ENCODE assay signal across 8 mouse cellular contexts in the genomic region with DNA sequence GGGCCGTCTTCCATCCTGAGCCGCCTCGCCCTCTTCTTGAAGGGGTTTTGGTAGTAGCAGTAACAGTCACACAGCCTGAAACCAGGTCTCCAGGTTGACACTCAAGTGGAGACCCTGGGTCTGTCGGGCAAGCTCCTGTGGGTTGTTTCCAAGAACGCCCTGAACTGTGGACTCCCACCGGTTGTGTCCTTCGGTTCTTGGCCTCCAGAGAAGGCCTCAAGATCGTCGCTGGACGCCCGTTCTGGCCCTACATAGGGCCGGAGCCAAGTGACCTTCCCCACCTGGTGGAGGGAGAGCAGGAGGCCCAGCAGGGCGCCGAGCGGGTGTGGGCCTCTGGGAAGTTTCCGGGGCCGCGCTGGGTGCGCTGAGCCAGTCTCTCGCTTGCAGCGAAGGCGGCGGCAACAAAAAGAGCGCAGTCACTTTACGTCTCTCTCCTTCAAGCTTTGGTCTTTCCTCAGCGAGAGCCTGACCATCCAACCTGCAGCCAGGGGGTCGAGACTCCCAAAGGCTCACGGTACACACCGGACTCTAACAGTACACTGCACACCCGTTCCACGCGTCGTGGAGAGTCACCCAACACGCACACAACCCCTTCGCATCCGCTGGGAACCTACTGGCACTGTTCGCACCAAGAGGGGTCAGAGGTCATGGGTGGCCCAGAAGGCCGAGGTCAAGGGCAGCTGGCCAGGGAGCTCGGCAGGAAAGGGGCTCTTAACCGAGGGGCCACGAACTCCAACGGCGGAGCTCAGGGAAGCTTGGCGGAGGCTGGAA. TPM values are rescaled to one million over a fixed set of nuclear protein-coding genes. Genes with fewer than 3 reads are reported as not detected.
DNase-seq lines count a peak whose midpoint lies in the region; ATAC-seq and TF ChIP-seq lines count a peak whose summit lies in the region.

No protein-coding gene starts in this region.

- peak overlapping the region; percentile 35 for H3K4me3 ChIP-seq in megakaryocyte, embryonic 14.5 days (replicated peaks)
- H3K4me3 ChIP-seq in heart, embryonic 13.5 days, result peak overlapping the region; percentile 84
- peak overlapping the region; percentile 86 for H3K4me3 ChIP-seq in limb, embryonic 13.5 days
- peak overlapping the region; percentile 41 for H3K4me3 ChIP-seq in olfactory bulb, adult 2 months (ENCODE audit: insufficient read depth, low read depth, low read length)

- WGBS in heart, embryonic 13.5 days, result 13% methylated on average over 44 of the region's 44 CpGs
- 4% methylated on average over 44 of the region's 44 CpGs for WGBS in limb, embryonic 13.5 days
- WGBS in olfactory bulb, adult 2 months, result 19% methylated on average over 44 of the region's 44 CpGs

- H3K9ac ChIP-seq in heart, embryonic 13.5 days, result peak overlapping the region; percentile 99
- H3K9ac ChIP-seq in limb, embryonic 13.5 days, result peak overlapping the region; percentile 100

- DNase-seq in gastrocnemius, postnatal 25 days, result no peak
- DNase-seq in layer of hippocampus, postnatal 36 days, result no peak

- peak overlapping the region; percentile 88 for H3K4me2 ChIP-seq in heart, embryonic 13.5 days
- peak overlapping the region; percentile 91 for H3K4me2 ChIP-seq in limb, embryonic 13.5 days (replicated peaks)

- H3K27me3 ChIP-seq in megakaryocyte, embryonic 14.5 days (replicated peaks), result peaks cover 89% of the 10 kb centered on the region
- H3K27me3 ChIP-seq in heart, embryonic 13.5 days (replicated peaks), result peaks cover 83% of the 10 kb centered on the region
- peaks cover 26% of the 10 kb centered on the region for H3K27me3 ChIP-seq in limb, embryonic 13.5 days

- no peak for ATAC-seq in megakaryocyte, adult 5-6 weeks (ENCODE audit: poor library complexity, severe bottlenecking)
- ATAC-seq in heart, embryonic 13.5 days (ENCODE audit: extremely low read depth, insufficient number of reproducible peaks, low FRiP score, low TSS enrichment), result no peak
- no peak for ATAC-seq in limb, embryonic 13.5 days (ENCODE audit: low FRiP score, low read depth)
- ATAC-seq in activated CD4-positive, CD25-positive, alpha-beta regulatory T cell, adult 4 months, result no peak

- no peak for TF ChIP-seq CTCF in olfactory bulb, adult 2 months (IDR thresholded peaks at IDR 0.05; ENCODE audit: insufficient read depth, low read depth, low read length)

- H3K9me3 ChIP-seq in megakaryocyte, embryonic 14.5 days, result no peaks in the 10 kb centered on the region; the same call in 1 of the 2 replicates
- no peaks in the 10 kb centered on the region for H3K9me3 ChIP-seq in heart, embryonic 13.5 days
- no peaks in the 10 kb centered on the region for H3K9me3 ChIP-seq in limb, embryonic 13.5 days

- no peak for TF ChIP-seq POLR2A in olfactory bulb, adult 2 months (IDR thresholded peaks at IDR 0.05; ENCODE audit: insufficient read depth, low read depth, low read length)

- H3K36me3 ChIP-seq in megakaryocyte, embryonic 14.5 days (replicated peaks; ENCODE audit: low read length), result no peaks in the 10 kb centered on the region
- H3K36me3 ChIP-seq in heart, embryonic 13.5 days, result no peaks in the 10 kb centered on the region
- peaks cover 5% of the 10 kb centered on the region; the same call in 1 of the 2 replicates for H3K36me3 ChIP-seq in limb, embryonic 13.5 days

- H3K4me1 ChIP-seq in megakaryocyte, embryonic 14.5 days, result peaks cover 22% of the 10 kb centered on the region
- H3K4me1 ChIP-seq in heart, embryonic 13.5 days, result peaks cover 59% of the 10 kb centered on the region
- peaks cover 60% of the 10 kb centered on the region for H3K4me1 ChIP-seq in limb, embryonic 13.5 days
- H3K4me1 ChIP-seq in olfactory bulb, adult 2 months (ENCODE audit: control insufficient read depth, insufficient read depth, low read length), result peaks cover 20% of the 10 kb centered on the region

- peak overlapping the region; percentile 95 for H3K27ac ChIP-seq in heart, embryonic 13.5 days (replicated peaks)
- H3K27ac ChIP-seq in limb, embryonic 13.5 days, result peak overlapping the region; percentile 99
- H3K27ac ChIP-seq in olfactory bulb, adult 2 months (ENCODE audit: insufficient read depth, low read depth, low read length), result peak overlapping the region; percentile 45; the same call in 1 of the 2 replicates

RNA-seq across cellular contexts. Expression of a gene that starts 2.0 kb away (rescaled TPM):
- not detected in 2 replicates for polyA plus RNA-seq in megakaryocyte, embryonic 14.5 days (2012; ENCODE audit: insufficient read depth, low replicate concordance)
- total RNA-seq in megakaryocyte, adult 5-6 weeks (2015), result 0.85 and 1.0 TPM in 2 replicates
- total RNA-seq in megakaryocyte, adult 5-6 weeks (2017), result 0.73 and 2.4 TPM in 2 replicates
- polyA plus RNA-seq in heart, embryonic 13.5 days (2015; fragmentation: Nextera tagmentation; extraction: Ambion mirVana), result 15.3 and 19.3 TPM in 2 replicates
- 58.8 and 64.5 TPM in 2 replicates for polyA plus RNA-seq in limb, embryonic 13.5 days (2015; fragmentation: Nextera tagmentation; extraction: Ambion mirVana)
- polyA plus RNA-seq in olfactory bulb, adult 2 months (2012; ENCODE audit: insufficient read depth, insufficient read length, low replicate concordance, missing spikeins), result not detected in 2 replicates
- polyA plus RNA-seq in activated CD4-positive, CD25-positive, alpha-beta regulatory T cell, adult 4 months (2017; shearing (Covaris generic)), result 1 to 10 TPM in 1 of 2 experiments, under 1 TPM in 1; 0.41 to 4.1 TPM
- 1 to 10 TPM; 1.7 to 3.0 TPM for total RNA-seq in gastrocnemius, postnatal 25 days (2021)
- total RNA-seq in layer of hippocampus, postnatal 36 days (2021), result 10 to 100 TPM in 1 of 2 experiments, 1 to 10 TPM in 1; 9.4 to 11.8 TPM

RNA-seq across cellular contexts. Expression of a gene that starts 33.0 kb away (rescaled TPM):
- not detected in 2 replicates for polyA plus RNA-seq in megakaryocyte, embryonic 14.5 days (2012; ENCODE audit: insufficient read depth, low replicate concordance)
- not detected in 2 replicates for total RNA-seq in megakaryocyte, adult 5-6 weeks (2015)
- total RNA-seq in megakaryocyte, adult 5-6 weeks (2017), result not detected in 2 replicates
- polyA plus RNA-seq in heart, embryonic 13.5 days (2015; fragmentation: Nextera tagmentation; extraction: Ambion mirVana), result not detected in 2 replicates
- not detected in 2 replicates for polyA plus RNA-seq in limb, embryonic 13.5 days (2015; fragmentation: Nextera tagmentation; extraction: Ambion mirVana)
- not detected in 2 replicates for polyA plus RNA-seq in olfactory bulb, adult 2 months (2012; ENCODE audit: insufficient read depth, insufficient read length, low replicate concordance, missing spikeins)
- not detected for polyA plus RNA-seq in activated CD4-positive, CD25-positive, alpha-beta regulatory T cell, adult 4 months (2017; shearing (Covaris generic))
- total RNA-seq in gastrocnemius, postnatal 25 days (2021), result not detected
- not detected for total RNA-seq in layer of hippocampus, postnatal 36 days (2021)

Comparison
In these comparisons a context has a peak if more than half of its experiments do, and no peak if none do; other contexts are left out.
1. H3K4me3 ChIP-seq: peak in every context shown above with its lines; median percentile 86 in limb, embryonic 13.5 days; 84 in heart, embryonic 13.5 days; 41 in olfactory bulb, adult 2 months; 35 in megakaryocyte, embryonic 14.5 days.
2. H3K27ac ChIP-seq: peak in every context shown above with its lines; median percentile 99 in limb, embryonic 13.5 days; 95 in heart, embryonic 13.5 days; 45 in olfactory bulb, adult 2 months.